Mouse (Mus musculus) frontal cortex, postnatal 14 days (tissue): ENCODE measurements around the gene Nkx2-9.

ENCODE experiments used
- DNase-seq, 2 experiments: peaks; one replicate each; pipeline ENCODE4 v3.0.0; 2022; ENCODE audit warnings: low spot score in 2 of 2

Gene Nkx2-9

GRCm38 (mm10) chr12:56612761-56613437, at the start of gene Nkx2-9:
TSS of gene Nkx2-9 (minus strand) at chr12:56613284.
- no peak for DNase-seq

DNA sequence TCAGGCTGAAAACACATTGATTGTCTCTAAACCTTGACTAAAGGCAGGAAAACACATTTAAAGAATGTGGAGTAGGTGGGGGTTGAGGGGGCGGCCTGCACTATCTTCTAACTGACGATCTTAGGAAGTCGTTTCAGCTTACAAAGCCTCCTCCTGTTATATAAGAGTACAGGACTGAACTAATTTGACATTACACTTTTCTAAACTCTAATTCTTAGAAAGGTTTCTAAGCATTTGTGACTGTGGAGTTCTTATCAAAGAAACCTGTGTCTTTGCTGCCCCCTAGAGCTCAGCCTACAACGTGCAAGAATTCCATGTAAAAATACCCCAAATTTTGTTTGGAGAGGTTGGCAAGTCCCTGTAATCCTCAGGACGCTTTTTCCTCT, 24.1 kb upstream of the Nkx2-9 start:
- DNase-seq = peak; percentile 12 to 69

DNA sequence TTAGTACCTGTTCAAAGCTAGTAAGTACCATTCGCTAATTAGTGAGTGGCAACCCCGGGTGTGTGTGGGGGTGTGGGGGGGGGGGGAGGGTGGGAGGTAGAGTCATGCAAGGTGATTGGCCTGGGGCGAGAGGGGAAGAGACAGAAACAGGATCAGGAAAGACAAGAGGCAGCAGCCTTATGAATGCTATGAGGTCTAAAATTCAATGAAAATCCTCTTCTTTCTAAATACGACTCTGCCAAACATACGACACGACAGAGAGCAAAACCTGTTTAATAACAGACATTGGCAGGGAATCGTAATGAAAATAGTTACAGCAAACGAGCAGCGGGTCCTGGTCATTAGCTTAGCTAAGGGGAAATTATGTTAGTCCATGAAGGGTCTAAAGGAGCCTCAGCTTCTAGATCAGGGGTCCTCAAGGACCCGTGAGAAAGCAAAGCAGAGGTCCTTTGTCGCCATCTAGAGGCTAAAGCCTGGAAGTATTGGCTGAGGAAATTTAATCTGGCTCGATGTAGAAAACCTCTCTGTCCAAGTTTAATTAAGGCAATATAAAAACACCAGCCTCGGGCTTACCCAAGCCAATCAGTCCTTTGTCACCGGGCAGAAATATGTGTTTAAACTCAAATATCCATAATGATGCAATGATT, 23.6 kb upstream of the Nkx2-9 start:
- DNase-seq = peak in 1 of 2 experiments; percentile 48

DNA sequence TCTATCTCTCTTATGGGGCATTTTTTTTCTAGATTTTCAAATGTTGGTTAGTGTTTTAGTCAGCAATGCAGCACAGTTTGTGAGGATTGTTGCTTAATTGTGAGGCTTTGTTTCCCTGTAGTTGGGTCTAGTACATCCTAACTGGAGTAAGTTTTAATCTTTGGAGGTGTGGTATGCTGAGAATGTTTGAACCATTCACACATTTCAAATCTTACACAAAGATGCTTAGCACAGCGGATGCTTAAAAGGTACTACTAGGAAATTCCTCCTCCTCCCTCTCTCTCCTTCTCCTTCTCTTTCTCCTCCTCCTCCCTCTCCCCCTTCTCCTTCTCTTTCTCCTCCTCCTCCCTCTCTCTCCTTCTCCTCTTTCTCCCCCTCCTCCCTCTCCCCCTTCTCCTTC, 3.0 kb upstream of the Nkx2-9 start:
- DNase-seq = no peak

- DNase-seq = no peak
Observed at GRCm38 (mm10) chr12:56615391-56615790, 2.3 kb upstream of the Nkx2-9 start.

- no peak for DNase-seq
Observed at GRCm38 (mm10) chr12:56614513-56614912, 1.4 kb upstream of the Nkx2-9 start.

DNA sequence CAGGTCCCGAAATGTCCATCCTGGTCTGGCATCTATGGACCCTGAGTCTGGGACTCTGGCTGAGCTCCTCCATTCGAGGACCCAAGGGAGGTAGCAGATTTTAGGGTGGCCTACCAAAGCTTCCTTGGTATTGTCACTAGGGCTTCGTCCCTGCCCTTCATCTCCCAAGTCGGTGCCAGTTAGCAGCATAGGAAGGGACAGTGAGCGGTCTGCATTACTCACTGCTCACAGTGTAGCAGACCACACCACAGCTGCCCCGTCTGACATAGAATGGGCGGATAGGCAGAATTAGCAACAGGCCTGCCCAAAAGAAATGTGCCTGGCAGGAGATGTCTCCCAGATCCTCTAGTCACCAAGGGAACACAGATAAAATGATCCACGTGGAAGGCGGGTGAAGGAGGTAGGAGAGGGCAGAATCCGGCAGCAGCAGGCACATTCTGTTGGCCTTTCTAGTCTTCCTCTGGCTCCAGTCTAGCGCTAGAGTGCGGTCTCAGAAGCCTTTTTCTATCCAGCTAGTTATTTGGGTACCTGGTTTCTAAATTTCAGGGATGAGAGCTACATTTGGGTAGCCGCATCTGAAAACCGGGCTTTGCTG, 929 bp upstream of the Nkx2-9 start:
- DNase-seq = no peak

DNA sequence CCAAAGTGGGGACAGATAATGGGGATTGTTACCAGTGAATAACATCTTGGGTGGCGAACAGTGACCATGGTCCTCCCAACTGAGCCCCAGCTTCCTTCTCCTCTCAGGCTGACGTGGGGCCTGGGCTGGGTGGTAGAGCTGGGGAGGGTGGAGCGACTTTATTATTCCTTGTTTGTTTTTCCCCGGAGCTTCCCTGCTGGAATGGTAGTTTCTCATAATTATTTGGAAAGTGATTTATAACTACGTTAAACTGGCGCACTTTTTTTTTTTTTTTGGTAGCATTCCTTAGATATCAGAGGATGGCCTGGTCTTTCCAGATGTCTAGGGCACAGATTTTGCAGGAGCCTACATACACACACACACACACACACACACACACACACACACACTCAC, 350 bp upstream of the Nkx2-9 start:
- no peak for DNase-seq

GRCm38 (mm10) chr12:56612349-56612735, 742 bp downstream of the Nkx2-9 start:
- no peak for DNase-seq

DNA sequence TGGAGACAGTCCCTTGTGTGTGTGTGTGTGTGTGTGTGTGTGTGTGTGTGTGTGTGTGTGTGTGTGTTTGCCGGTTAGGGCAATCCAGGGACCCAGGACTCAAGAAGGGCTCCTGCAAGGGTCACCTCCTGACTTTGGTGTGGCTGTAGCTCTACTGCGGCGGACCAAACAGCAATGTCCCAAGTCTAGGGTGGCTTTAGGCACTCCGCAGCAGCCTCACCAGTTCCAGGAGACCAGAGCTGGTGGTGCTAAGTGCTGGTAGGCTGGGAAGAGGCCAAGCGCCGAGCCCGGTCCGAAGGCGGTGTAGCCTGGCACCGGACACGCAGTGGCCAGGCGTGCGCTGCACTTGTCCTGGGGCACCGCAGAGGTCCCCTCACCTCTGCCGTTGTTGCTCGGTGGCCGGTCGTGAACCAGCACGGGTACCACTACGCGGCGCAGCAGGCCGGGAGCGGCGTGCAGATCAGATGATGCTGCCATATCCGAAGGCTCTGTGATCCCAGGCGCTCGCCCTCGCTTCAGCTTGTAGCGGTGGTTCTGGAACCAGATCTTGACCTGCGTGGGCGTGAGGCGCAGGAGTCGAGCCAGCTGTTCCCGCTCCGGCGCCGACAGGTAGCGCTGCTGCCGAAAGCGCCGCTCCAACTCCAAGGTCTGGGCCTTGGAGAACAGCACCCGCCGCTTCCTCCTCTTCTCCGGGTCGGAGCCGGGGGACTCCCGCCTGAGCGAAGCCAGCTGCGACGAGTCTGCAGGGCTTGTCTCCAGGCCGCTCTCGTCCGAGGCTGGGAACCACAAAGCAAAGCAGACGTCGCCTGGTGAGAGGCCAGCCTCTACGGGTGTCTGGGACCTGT, 1.4 kb downstream of the Nkx2-9 start:
- DNase-seq = no peak

DNA sequence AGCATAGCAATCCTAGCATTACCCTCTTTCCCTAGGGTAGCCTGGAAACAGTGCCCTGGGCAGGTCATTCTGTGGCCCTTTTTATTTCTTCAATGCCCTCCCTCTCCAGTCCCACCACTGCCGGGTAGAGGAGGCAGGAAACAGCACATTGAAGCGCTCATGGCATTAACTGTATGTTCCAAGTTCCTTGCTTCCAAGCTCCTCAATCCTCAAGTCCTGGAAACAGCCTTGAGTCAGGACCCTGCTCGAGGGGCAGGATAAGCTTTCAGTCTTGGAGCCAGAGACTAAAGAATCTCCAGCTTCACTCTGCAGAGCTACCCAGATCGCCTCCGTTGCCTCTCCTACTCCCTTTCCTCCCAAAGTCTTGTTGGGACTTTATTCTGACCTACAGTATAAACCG, 2.2 kb downstream of the Nkx2-9 start:
- no peak for DNase-seq

GRCm38 (mm10) chr12:56591722-56592121, 21.4 kb downstream of the Nkx2-9 start:
- peak in 1 of 2 experiments; percentile 18 for DNase-seq

- DNase-seq = no peak
Observed at GRCm38 (mm10) chr12:56587830-56588229, 25.3 kb downstream of the Nkx2-9 start.
